Mouse (Mus musculus) ovary, postnatal 10 days (tissue): ENCODE data around the gene Pet100.

Source experiments
- DNase-seq: peaks from one replicate; pipeline ENCODE4 v3.0.0; 2022; ENCODE audit warnings: low spot score

The Pet100 gene

DNA sequence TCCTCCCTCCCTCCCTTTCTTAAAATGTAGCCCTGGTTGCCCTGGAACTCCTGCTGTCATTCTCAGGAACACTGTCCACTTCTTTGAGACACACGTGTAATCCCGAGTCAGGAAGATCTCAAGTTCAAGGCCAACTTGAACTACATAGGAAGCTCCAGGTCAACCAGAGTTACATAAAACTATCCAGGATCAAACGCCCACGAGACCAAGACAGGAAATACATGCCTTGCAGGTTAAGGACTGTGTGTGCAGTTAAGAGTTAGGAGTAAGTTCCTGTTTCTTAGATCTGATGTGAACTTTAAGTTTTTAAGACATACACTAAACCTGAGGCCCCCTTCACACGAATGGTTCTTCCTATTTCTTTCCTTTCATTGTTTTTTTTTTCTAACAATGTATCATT lies 5.6 kb downstream of the Pet100 start:
- no peak for DNase-seq

DNA sequence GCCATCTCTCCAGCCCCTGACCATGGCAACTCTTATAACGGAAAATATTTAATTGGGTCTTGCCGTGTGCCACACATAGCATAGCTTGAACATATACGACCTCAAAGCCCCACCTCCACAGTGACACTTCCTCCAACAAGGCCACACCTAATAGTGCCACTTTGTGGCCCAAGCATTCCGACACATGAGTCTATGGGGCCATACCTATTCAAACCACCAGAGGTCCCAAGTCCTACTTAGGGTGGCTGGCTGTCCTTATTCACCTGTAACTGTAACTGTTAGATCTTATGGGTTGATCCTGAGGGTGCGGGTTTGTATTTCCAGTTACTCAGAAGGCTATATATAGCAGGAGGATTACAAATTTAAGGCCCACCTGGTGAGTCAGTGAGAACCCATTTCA lies 6.7 kb downstream of the Pet100 start:
- no peak for DNase-seq

DNA sequence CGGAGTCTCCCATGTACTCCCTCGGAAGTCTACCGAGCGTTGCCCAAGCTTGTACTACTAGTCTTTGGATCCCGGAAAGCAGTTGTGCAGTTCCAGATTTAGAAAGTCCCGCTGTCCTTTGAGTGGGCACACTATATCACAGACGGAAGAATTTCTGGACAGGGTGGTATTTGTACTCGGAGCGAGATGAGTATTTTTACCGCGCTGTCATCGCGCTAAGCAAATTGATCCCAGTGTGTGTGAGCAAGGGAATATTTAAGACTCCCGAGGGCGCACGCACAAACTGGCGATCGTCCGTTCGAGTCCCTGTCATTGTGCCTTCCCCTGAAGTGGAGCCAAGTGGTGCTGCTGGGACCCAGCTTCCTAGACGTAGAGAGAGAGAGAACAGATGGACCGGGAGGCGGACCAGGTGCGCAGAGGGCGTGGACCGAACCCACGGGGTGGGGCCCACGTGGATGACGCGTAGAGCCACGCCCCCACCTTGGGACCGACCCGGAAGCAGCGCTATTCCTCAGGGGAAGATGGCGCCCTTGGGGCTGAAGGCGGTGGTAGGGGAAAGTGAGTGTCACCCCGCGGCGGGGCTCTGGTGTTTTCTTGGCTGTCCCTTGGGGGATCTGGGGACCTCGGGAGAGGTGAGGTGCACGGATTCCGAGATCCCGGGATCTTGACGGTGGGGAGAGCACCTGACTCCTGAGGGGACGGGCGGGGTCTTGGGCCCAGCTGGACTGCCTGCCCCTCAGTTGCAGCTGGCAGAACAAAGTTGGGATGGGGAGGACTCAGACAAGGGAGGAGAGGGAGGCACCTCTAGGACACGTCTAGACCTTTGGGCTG lies 9.5 kb downstream of the Pet100 start, which contains the start of gene Stxbp2:
TSS of gene Stxbp2 (plus strand) at position 309 of the 831 bp plus-strand sequence.
- no peak for DNase-seq

DNA sequence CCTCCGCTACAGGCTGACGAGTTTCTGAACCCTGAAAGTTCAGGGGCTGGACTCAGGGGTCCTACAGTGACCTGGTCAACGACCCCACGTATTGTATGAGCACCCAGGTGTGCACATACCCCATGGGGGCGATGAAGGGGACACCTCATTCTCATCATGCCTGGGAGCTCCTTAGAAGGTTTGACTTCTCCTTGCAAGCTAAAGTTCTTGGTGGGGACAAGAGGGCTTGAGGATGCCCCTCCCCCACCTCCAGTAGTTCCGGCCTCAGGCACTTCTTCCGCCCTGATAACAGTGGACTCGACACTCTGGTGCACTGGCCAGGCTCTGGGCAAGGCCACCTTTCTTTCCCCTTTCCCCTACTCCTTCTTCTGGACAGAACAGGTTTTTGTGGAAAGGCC lies 10.1 kb downstream of the Pet100 start:
- DNase-seq: no peak

DNA sequence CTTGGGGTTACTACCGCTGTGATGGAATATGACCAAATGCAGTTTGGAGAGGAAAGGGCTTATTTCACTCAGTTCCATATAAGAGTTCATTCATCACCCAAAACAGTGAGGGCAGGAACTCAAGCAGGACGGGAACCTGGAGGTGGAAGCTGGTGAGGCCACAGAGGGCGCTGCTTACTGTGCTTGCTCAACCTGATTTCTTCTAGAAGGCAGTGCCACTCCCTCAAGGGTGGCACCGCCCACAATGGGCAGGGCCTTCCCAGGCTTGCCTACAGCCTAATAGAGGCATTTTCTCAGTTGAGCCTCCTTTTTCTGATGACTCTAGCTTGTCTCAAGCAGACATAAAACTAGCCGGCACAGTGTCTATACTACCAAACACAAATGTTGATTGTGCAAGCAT lies 24.5 kb downstream of the Pet100 start:
- DNase-seq: no peak

DNA sequence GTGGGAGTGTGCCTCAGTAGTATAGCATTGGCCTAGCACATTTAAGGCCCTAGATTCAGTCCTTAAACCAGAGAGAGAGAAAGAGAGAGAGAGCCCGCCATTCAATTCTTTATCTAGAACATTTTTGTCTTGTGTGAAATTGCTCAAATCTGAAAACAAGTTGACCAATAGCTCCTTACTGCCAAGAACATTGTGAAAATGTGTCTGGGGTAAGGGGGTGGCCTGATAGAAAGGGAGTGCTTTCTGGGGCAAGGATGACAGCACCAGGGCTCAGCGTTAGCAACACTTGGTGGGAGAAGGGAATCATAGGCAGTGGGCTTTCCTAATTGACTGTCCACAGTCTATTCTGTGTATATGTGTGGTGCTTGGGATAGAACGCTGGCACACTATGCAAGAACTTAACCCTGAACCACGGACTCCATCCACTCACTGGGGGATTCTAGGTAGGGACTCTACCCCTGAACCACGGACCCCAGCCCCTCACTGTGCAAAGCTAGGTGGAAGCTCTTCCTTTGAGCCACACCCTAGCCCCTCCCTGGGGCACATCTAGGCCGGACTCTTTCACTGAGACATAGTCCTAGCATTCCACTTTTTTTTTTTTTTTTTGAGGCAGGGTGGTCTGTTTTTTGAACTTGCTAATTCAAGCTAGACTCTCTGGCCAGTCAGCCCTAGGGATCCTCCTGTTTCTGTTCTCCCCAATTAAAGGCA lies 25.6 kb downstream of the Pet100 start:
- DNase-seq: no peak

DNA sequence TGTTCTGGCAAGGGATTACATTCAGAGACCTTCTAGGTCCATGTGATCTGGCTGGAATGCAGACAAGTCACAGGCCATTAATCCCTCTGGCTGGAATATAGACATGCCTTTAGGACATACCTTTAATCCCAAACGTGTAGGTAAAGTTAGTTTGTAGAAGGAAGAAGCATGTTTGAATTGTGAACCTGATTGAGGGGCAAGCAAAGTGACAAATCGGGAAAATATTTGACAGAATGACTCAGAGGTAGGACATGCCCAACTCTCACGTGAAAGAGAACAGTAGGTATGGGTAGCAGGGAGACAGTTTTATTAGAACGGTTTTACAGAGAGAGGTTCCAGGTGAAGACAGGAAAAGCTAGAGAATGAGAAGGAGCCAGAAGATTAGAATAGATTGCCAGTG lies 26.2 kb downstream of the Pet100 start:
- no peak for DNase-seq

DNA sequence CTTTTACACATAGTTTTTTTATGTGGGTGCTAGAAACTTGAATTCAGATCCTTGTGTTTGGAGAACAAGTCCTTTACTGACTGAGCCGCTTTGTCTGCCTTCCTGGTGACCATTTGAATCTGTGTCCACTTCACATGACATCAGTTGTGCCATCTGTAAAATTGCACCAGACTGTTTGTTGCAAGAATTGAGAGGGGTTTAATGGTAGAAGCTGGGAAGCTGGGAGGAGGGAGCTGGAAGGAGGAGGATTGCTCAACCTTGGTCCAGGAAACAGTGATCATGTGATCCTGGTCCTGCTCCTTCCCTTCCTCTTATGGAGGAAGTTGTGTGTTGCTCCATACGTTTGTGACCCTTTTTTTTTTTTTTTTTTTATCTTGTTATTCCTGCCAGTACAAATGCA lies 26.9 kb downstream of the Pet100 start:
- DNase-seq: no peak

DNA sequence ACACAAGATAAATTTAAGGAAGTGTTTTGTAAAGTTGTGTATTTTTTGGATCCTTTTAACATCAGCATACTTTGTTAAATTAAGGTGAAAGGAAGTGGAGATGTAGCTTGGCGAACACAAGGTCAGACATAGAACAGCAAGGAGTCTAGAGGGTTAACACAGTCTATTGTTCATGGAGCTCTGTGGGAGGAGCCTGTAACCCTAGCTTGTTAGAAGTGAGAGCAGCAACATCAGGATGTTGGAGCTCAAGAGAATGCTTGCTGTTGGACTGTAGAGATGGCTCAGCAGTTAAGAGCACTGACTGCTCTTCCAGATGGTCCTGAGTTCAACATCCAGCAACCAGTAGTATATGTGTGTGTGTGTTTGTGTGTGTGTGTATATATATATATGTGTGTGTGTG lies 27.6 kb downstream of the Pet100 start:
- DNase-seq: no peak

DNA sequence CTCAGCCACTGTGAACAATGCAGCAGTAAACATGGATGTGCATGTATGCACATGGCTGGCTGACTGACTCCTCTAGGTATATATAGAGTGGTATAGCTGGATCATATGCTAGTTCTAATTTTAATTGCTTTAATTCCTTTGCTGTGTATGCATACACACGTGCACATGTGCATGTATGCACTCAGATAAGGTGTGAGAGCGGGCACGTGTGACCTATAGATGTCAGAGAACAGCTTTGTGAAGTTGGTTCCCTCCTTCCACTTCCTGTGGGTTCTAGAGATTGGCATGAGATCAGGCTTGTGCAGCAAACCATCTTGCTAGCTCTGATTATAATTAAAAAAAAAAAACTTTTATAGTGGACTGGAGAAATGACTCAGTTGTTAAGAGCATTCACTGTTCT lies 31.5 kb downstream of the Pet100 start:
- DNase-seq: no peak

DNA sequence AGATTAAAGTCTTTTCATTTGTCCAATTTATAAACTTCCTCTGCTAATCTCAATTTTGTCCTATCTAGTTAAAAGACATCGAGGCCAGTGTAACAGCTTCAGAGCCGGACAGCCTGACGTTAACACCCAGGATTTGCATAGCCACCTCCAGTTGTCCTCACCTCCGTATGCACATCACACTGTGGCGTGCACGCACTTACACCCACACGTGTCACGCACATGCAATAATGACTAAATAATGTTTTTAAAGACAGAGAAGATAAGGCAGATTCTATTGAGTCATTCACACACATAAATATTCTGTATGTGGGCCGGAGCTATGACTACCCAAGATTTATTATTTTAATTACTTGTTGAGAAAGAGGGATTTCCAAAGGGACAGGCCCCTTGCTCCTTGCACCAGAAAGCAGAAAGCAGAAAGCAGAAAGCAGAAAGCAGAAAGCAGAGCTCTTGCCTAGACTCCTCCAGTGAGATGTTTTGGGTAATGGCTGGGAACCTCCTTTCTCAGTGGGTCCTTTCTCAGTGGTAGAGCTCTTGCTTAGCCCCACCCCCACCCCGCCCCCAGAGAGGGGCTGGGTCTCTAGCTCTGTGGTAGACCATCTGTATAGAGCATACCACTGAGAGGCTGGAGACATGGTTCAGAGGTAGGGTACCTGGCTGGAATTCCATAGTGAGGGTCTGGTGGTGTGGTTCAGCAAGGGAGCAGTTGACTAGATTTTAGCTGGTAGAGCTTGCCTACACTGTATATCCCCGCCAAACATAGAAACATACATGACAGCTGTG lies 33.6 kb downstream of the Pet100 start:
- DNase-seq: no peak

DNA sequence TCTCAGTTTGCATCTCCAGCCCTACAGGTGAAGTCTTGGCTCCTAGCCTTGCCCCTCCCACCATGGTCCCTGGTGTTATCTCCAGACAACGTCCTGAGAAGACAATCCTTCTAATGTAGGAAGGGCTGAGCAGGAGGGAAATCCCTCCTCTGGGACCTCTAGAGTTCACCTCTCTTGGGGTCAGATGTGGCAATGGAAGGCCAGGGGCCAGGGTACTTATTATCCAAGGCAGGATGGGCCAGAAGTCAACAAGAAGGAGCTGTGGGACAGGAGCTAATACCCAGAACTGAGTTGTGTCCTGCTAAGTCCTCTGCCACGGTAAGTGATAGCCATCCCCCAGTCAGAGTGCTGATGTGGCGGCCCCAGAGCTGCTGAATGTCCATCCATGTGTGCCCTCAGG lies 34.2 kb downstream of the Pet100 start, which contains the start of gene Retn:
TSS of gene Retn (plus strand) at position 245 of the 400 bp plus-strand sequence.
- DNase-seq: no peak

DNA sequence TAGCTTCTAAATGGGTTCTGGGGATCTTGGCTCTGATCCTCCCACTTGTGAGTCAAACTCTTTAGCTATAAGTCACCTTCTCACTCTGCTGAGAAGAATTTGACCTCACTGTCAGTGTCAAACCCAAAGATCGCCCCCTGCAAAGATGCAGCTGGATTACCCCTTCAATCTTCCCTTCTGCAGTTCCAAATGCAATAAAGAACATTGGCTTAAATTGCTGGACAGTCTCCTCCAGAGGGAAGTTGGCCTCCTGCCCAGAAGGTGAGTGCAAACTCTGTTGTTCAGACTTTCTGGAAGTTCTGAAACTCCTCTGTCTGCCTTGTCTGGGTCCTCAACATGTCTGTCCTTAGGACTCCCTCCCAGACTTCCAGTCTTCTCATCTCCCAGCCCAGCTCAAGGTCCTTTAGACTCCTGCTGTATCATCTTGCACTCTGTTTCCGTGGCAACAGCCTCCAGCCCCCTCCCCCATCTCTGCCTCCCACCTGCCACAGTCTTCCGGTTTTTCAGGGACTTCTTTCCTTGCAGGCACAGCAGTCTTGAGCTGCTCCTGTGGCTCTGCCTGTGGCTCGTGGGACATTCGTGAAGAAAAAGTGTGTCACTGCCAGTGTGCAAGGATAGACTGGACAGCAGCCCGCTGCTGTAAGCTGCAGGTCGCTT lies 35.5 kb downstream of the Pet100 start:
- no peak for DNase-seq

DNA sequence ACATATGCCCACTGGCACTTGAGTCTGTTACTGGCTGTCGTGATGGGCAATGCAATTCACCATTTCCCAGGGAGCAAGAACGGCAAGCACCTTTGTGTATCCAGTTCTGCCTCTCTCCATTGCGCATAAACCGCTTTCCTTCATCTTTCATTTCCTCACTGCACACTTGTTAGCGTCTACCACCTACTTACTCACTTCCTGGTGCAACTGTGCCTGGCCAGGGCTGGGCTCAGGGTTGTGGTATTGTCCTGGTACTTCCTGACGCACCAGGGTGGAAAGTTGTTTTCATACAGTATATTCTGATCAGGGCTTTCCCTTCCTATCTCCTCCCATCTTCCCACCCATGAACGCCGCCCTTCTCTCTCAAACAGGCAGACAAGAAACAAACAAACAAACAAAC lies 39.5 kb downstream of the Pet100 start:
- DNase-seq: no peak

DNA sequence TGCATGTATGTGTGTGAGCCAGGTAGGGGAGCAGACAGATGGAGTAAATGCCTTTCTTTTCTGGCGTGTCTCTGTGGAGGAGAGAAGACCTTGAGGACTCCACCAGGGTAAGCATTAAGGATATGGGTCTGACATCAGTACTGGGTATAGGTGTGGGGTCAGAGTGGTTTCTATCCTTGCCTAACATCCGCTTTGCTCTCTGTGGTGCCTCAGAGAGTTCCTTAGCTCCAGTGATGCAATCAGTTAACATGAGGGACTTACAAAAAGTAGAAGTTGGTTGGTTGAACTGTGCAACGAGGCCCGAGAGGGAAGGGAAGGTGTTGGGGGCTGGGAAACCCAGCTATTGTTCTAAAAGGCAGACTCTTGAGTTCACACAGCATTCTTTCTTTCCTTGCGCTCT lies 43.1 kb downstream of the Pet100 start:
- no peak for DNase-seq

DNA sequence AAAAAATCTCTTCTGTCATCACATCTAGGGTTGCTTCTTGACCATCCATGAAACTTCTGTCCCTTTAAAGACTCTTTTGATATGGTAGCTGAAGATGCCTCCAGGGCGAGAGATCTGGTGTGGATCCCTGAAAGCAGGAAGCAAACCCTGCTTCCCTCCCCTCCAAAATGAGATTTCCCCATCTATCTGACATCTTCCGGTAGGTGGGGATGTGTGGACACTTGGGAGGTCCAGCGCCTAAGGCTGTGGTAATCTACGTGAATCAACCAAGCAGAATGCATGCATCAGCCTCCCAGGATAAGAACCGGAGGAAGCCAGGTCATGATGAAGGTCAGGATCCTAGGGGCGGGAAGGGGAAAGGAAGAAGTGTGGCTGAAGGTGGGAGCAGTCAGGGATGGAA lies 44.2 kb downstream of the Pet100 start, which contains the start of gene Mcemp1:
TSS of gene Mcemp1 (plus strand) at position 248 of the 400 bp plus-strand sequence.
- no peak for DNase-seq

DNA sequence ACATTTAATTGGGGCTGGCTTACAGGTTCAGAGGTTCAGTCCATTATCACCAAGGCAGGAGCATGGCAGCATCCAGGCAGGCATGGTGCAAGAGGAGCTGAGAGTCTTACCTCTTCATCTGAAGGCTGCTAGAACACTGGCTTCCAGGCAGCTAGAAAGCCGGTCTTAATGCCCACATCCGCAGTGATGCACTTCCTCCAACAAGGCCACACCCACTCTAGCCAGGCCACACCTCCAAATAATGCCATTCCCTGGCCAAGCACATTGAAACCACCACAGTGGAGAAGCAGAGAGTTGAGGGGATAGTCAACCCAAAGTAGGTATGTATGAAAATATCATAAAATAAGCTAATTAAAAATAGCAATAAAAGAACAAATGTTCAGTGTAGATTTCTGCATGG lies 49.0 kb downstream of the Pet100 start:
- no peak for DNase-seq

DNA sequence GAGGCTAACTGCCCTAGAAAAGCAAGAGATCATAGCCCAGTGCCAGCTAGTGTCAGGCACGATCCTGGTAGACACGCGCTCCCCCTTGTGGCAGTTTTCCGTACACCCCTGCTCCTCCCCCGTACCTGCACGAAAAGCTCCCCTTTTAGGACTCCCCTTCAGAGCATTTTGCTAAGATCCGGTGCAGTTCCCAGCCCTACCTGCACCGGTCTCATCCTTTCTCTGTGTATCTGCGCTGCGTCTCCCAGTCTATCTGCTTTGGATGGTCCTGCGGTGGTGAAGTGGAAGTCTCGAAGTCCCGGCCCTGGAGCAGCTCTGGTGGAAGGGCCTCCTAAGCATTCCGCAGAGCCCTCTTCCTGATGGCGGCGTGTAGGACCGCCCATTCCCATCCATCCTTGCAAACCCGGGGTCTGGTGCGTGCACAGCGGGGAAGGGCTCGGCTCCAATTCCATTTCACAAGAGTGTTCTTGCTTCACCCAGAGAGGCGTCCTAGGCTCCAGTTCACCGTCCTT lies 50.7 kb downstream of the Pet100 start, which contains the start of gene Fcor:
TSS of gene Fcor (minus strand) at position 383 of the 512 bp plus-strand sequence.
- peak; percentile 63 for DNase-seq

DNA sequence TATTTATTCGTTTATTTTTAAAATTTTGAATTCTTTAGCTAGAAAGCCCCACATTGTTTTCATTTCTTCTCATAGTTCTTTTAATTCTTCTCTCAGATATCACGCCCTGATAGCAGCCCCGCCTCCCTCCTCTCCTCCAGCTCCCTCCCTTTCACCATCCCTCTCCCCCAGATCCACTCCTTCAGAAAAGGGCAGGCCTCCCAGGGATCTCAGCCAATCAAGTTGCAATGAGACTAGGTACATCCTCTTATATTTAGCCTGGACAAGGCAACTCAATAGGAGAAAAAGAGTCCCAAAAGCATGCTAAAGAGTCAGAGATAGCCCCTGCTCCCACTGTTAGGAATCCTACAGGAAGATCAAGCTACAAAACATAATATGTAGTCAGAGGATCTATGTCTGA lies 53.3 kb downstream of the Pet100 start:
- DNase-seq: no peak
